22 mouse cellular contexts compared by ENCODE assay signal in genomic region chr13:54383531-54383930, GRCm38 (mm10). TPM values are rescaled to one million over a fixed set of nuclear protein-coding genes. Genes with fewer than 3 reads are reported as not detected.
DNase-seq lines count a peak whose midpoint lies in the region; ATAC-seq lines count a peak whose summit lies in the region.
"Had no signal": no experiment of that assay in that cellular context is flagged by ENCODE, and none has a peak within 500 bp of the region (broad histone marks: within the 10 kb centered on the region; RNA-seq: fewer than 3 reads in every experiment).

No protein-coding gene starts in this region.

- no peak overlapping the region for H3K9ac ChIP-seq in kidney, embryonic 15.5 days
- H3K9ac ChIP-seq: forebrain, embryonic 13.5 days; heart, embryonic 12.5 days; heart, embryonic 15.5 days; hindbrain, embryonic 15.5 days had no signal

- ATAC-seq in kidney, embryonic 15.5 days (replicated peaks; ENCODE audit: low FRiP score) = 0 out of 2 replicates have a peak, but pooled peaks have one; percentile 12
- ATAC-seq: CD4-positive, CD25-positive, alpha-beta regulatory T cell, adult 4 months; intestine, postnatal 0 days had no signal

- no peaks in the 10 kb centered on the region for H3K9me3 ChIP-seq in kidney, embryonic 15.5 days (replicated peaks)
- H3K9me3 ChIP-seq: forebrain, embryonic 10.5 days; forebrain, embryonic 13.5 days; heart, embryonic 12.5 days; heart, embryonic 15.5 days; hindbrain, embryonic 10.5 days; hindbrain, embryonic 15.5 days had no signal

- peaks cover 5% of the 10 kb centered on the region; the same call in 1 of the 2 replicates for H3K27me3 ChIP-seq in kidney, embryonic 15.5 days
- H3K27me3 ChIP-seq: forebrain, embryonic 13.5 days; hindbrain, embryonic 15.5 days had no signal

- 82% methylated on average over 5 of the region's 5 CpGs for WGBS in kidney, embryonic 15.5 days

- H3K4me3 ChIP-seq in kidney, embryonic 15.5 days (replicated peaks) = no peak overlapping the region
- H3K4me3 ChIP-seq: forebrain, embryonic 10.5 days; forebrain, embryonic 13.5 days; heart, embryonic 12.5 days; heart, embryonic 15.5 days; hindbrain, embryonic 10.5 days; hindbrain, embryonic 15.5 days had no signal

- no peaks in the 10 kb centered on the region for H3K36me3 ChIP-seq in kidney, embryonic 15.5 days
- H3K36me3 ChIP-seq: heart, embryonic 12.5 days; heart, embryonic 15.5 days; hindbrain, embryonic 15.5 days had no signal

- H3K4me1 ChIP-seq in kidney, embryonic 15.5 days = peaks cover 10% of the 10 kb centered on the region

- peak; percentile 61 for DNase-seq in cerebellum, adult 9-10 months
- DNase-seq in cerebellum, adult 11 months = no peak
- DNase-seq in cerebellum, postnatal 36 days = peak; percentile 22 to 24
- DNase-seq in cerebellum, adult 8-10 months = no peak
- no peak for DNase-seq in kidney, adult 8-10 months
- no peak for DNase-seq in embryo, embryonic 10 days (ENCODE audit: low spot score)
- DNase-seq: adrenal gland, adult 2 months; adrenal gland, postnatal 14 days; gastrocnemius, postnatal 25 days; heart, adult 18-20 months; heart, postnatal 10 days; heart, postnatal 36 days; kidney, adult 2 months had no signal

- no peak overlapping the region for H3K4me2 ChIP-seq in kidney, embryonic 15.5 days
- H3K4me2 ChIP-seq: forebrain, embryonic 13.5 days; heart, embryonic 12.5 days; heart, embryonic 15.5 days; hindbrain, embryonic 15.5 days had no signal

- H3K27ac ChIP-seq in kidney, embryonic 15.5 days = no peak overlapping the region
- H3K27ac ChIP-seq: forebrain, embryonic 13.5 days; heart, embryonic 15.5 days; hindbrain, embryonic 10.5 days; hindbrain, embryonic 15.5 days had no signal

RNA-seq across cellular contexts. Expression of gene Cplx2, which starts 12.4 kb away (rescaled TPM):
- polyA plus RNA-seq in kidney, embryonic 15.5 days (2015; fragmentation: Nextera tagmentation; extraction: Ambion mirVana) = 4.0 and 5.3 TPM in 2 replicates
- polyA plus RNA-seq: CD4-positive, CD25-positive, alpha-beta regulatory T cell, adult 4 months had no signal

Comparison
In these comparisons a context has a peak if more than half of its experiments do, and no peak if none do; other contexts are left out.
1. DNase-seq: peak in cerebellum, adult 9-10 months (single experiment) and cerebellum, postnatal 36 days (2 of 2); none in cerebellum, adult 11 months (single experiment), cerebellum, adult 8-10 months (single experiment), kidney, adult 8-10 months (0 of 2) and embryo, embryonic 10 days (single experiment).